Mouse (Mus musculus) intestine, embryonic 16.5 days (tissue): ENCODE data around the gene Plxdc1. TPM values are rescaled to one million over a fixed set of nuclear protein-coding genes. Genes with fewer than 3 reads are reported as not detected.
A peak's percentile ranks its signal among the peaks of the same experiment; 100 is the strongest.

Experiments
- ATAC-seq: fragments of 200-750 bp; cut with Nextera tagmentation; 2 replicates; pipeline ENCODE4 v1.8.0; 2017; ENCODE audit warnings: moderate TSS enrichment, moderate library complexity
- H3K27ac ChIP-seq: fragments of 300-500 bp; sonication (generic); 2 replicates; pipeline ENCODE4 v1.5.1; 2014; ENCODE audit warnings: mild to moderate bottlenecking, low read length
- H3K27me3 ChIP-seq: fragments of 300-500 bp; sonication (generic); replicated peaks from 2 replicates; pipeline ENCODE4 v1.6.1; 2014; ENCODE audit warnings: low read length, control low read depth, mixed read lengths; ENCODE audit not compliant: control insufficient read depth, insufficient read depth
- H3K36me3 ChIP-seq: fragments of 300-500 bp; sonication (generic); 2 replicates; pipeline ENCODE4 v1.6.1; 2014; ENCODE audit warnings: low read length, control low read depth; ENCODE audit not compliant: control insufficient read depth, insufficient read depth
- H3K4me1 ChIP-seq: fragments of 300-500 bp; sonication (generic); 2 replicates; pipeline ENCODE4 v1.6.1; 2014; ENCODE audit warnings: low read length, control low read depth, mixed read lengths; ENCODE audit not compliant: control insufficient read depth, insufficient read depth
- H3K4me2 ChIP-seq: fragments of 300-500 bp; sonication (generic); 2 replicates; pipeline ENCODE4 v1.6.1; 2014; ENCODE audit warnings: low read depth, low read length, control low read depth
- H3K4me3 ChIP-seq: fragments of 300-500 bp; sonication (generic); 2 replicates; pipeline ENCODE4 v1.5.1; 2014; ENCODE audit warnings: mild to moderate bottlenecking, low read length
- H3K9ac ChIP-seq: fragments of 300-500 bp; sonication (generic); 2 replicates; pipeline ENCODE4 v1.6.1; 2014; ENCODE audit warnings: low read depth, low read length
- H3K9me3 ChIP-seq: fragments of 300-500 bp; sonication (generic); 2 replicates; pipeline ENCODE4 v1.6.1; 2016; ENCODE audit warnings: low read length, control low read depth; ENCODE audit not compliant: control insufficient read depth
- WGBS: fragments of 180-500 bp; shearing (Covaris S2); extraction: QIAGEN DNeasy Blood & Tissue Kit; methylation state at CpG from one replicate; pipeline ENCODE4 v1.1.7; 2014; 5-methylcytosine and 5-hydroxymethylcytosine counted together
- polyA plus RNA-seq: library from polyadenylated mRNA; unstranded; fragments of >200 nt; fragmentation: Nextera tagmentation; extraction: Ambion mirVana; gene quantifications from 2 replicates; pipeline ENCODE4 v1.2.1, GENCODE M21; 2015

The Plxdc1 gene
- polyA plus RNA-seq, 1 experiment from 2014 or later: 0.65 TPM

DNA sequence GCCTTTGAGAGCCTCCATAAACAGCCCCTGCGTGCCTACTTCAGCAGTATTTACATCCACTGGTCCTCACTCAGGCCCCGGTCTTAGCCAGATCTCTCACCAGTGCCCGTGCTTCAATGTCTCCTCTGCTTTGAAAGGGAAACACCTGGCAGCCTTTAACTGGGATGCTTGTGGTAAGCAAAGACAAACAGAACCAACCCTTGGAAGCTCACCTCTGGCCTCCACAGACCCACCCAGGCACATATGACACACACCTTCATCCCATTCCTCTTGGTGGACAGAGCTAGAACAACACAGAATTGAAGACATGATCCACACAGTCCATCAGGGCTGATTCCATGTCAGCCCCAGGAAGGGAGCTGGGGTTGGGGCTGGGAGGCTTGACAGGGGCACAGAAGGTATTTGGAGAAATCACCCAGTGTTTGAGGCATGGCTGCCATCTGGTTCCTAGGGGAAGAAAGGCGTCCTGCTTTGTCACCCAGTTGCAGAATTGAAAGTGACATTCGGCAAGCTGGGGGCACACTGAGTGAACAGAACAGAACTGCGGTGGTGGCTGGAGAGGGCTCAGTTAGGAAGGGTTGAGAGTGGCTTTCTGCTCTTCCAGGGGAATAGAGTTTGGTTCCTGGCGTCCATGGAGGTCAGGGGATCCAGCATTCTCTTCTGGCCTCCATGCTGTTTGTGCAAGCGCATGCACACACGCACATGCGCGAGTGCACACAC is 12.0 kb upstream of the Plxdc1 start:
- H3K4me1 ChIP-seq: peaks cover 20% of the 10 kb centered on the region
- WGBS: 76% methylated on average over 11 of the region's 11 CpGs

DNA sequence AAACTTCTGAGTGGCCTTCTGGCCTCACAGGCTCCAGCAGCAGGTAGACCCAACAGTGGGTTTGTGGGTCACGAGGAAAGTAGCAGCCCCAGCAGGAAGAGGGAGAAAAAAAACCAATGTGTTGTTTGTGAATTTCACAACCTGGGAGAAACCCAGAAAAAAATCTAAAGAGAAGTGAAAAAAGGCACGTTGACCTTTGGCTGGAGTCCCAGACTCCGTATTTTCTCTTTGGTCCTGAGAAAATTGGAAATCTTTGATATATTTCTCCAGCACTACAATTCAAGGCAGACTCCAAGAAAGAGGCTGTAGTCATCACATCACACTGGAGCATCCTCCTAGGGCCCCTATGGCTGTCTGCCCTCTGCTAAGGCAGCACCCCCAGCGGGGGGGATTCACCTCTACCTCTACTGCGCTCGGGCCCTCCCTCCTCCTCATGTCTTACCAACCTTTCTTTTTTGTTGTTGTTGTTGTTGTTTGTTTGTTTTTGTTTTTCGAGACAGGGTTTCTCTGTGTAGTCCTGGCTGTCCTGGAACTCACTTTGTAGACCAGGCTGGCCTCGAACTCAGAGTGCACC is 11.2 kb upstream of the Plxdc1 start:
- Histone ChIP-seq H3K27ac (no peak overlapping the region), H3K9ac (0 out of 2 replicates have a peak overlapping the region, but pooled peaks have one; percentile 29), H3K4me2 (no peak overlapping the region), H3K4me3 (no peak overlapping the region), H3K36me3 (no peaks in the 10 kb centered on the region), H3K4me1 (peaks cover 16% of the 10 kb centered on the region), H3K9me3 (no peaks in the 10 kb centered on the region), H3K27me3 (peaks cover 12% of the 10 kb centered on the region; the same call in 1 of the 2 replicates)
- no peak for ATAC-seq
- WGBS: 73% methylated on average over 8 of the region's 8 CpGs

More for the DNA sequence above, 12.0 kb upstream of the Plxdc1 start:
- H3K4me2 ChIP-seq: no peak overlapping the region
- H3K27me3 ChIP-seq: peaks cover 12% of the 10 kb centered on the region; the same call in 1 of the 2 replicates
- H3K9me3 ChIP-seq: no peaks in the 10 kb centered on the region
- H3K27ac ChIP-seq: no peak overlapping the region
- H3K4me3 ChIP-seq: no peak overlapping the region
- H3K9ac ChIP-seq: no peak overlapping the region
- no peak for ATAC-seq
- no peaks in the 10 kb centered on the region; the same call in 1 of the 2 replicates for H3K36me3 ChIP-seq

DNA sequence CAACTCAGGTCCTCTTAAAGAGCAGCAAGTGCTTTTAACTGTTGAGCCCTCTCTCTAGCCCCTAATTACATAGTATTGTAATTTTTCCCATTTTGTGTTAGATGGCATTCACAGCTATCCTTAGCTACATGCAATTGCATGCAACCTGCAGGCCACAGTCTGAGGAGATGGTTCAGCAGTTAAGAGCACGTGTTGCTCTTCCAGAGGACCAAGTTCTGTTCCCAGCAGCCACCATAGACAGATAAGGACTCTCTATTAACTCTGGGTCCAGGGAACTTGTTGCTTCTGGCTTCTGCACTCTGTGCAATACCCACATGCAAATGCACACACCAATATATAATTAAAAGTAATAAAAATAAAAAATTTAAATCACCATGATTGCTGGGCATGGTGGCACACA is 10.4 kb upstream of the Plxdc1 start:
- Histone ChIP-seq H3K36me3 (no peaks in the 10 kb centered on the region), H3K27me3 (peaks cover 6% of the 10 kb centered on the region; the same call in 1 of the 2 replicates), H3K4me3 (no peak overlapping the region), H3K4me2 (no peak overlapping the region), H3K27ac (no peak overlapping the region), H3K9ac (no peak overlapping the region), H3K9me3 (no peaks in the 10 kb centered on the region), H3K4me1 (peaks cover 16% of the 10 kb centered on the region)
- ATAC-seq: no peak
- WGBS: 69% methylated on average over 1 of the region's 1 CpGs

DNA sequence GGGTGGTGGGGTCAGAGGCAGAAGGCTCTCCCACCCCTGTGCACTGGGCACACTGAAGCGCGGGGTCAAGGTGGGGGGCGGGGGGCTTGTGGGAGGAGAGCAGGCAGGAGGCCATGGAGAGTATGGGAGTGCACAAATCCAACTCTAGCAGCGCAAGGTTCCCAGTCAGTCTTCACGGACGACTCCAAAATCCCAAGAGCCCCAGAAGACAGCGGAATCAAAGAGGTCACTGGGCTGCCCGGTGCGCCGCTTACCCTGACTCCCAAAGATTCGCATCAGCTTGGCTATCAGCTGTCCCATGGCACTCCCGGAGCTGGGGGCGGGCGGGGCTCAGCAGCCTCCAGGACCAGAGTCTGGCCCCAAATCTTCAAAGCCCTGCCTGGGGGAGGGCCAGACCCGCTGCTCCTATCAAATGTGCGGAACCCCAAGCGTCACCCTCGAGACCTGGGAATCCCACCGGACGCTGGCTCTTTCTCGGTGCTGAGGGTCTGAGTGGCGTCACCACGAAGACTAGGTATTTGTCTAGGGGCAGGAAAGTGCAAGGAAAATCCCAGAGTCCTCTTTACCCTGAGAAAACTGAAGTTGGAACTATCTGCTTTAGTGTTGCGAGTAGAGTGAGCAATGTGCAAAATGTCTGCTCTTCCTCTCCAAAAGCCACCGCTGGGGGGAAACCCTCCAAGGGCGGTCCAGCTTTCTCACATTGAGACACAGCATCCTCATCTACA is 9.5 kb upstream of the Plxdc1 start, which contains the start of gene Arl5c:
Gene Arl5c (minus strand): TSS at position 618 of the 725 bp plus-strand sequence.
- H3K9ac ChIP-seq: peak within 1 kb of the TSS; percentile 65
- 3% methylated on average over 26 of the region's 26 CpGs for WGBS
- peak; percentile 64 for ATAC-seq
- no peaks in the 10 kb centered on the region for H3K36me3 ChIP-seq
- H3K27ac ChIP-seq: 0 out of 2 replicates have a peak within 1 kb of the TSS, but pooled peaks have one; percentile 14
- peaks cover 16% of the 10 kb centered on the region for H3K4me1 ChIP-seq
- H3K9me3 ChIP-seq: no peaks in the 10 kb centered on the region
- peak within 1 kb of the TSS; percentile 94 for H3K4me2 ChIP-seq
- peak within 1 kb of the TSS; percentile 55 for H3K4me3 ChIP-seq
- no peaks in the 10 kb centered on the region for H3K27me3 ChIP-seq

DNA sequence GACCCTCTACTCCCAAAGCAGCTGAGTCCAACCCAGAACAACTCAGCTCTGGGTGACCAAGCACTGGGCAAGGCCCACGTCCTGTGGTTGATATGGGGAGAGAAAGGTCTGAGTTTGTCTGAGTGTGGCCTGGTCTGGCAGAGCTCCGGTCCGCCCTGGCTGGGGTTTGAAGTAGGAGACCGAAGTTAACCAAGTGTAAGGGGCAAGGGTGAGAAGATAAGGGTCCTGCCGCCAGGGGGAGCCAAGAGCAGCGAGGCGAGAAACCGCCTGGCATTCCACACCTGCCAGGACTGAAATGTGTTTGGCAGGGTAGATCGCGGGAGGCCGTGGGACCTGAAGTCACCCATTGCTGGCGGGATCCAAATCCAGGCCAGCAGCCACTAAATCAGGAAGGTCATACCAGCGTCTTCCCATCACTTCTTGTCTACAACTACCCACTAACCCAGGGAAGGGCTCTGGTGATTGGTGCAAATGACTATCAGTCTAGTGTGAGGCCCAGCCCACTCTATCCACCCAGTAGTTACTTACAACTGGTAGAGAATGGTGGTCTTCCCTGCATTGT is 8.4 kb upstream of the Plxdc1 start:
- 8% methylated on average over 13 of the region's 13 CpGs for whole genome bisulfite sequencing
- peak overlapping the region; percentile 65 for H3K9ac ChIP-seq
- ATAC-seq: peak; percentile 57
- peak overlapping the region; percentile 55 for H3K4me3 ChIP-seq
- no peak overlapping the region for H3K27ac ChIP-seq
- H3K4me1 ChIP-seq: peaks cover 21% of the 10 kb centered on the region
- H3K4me2 ChIP-seq: peak overlapping the region; percentile 94
- no peaks in the 10 kb centered on the region for H3K9me3 ChIP-seq
- no peaks in the 10 kb centered on the region for H3K36me3 ChIP-seq
- H3K27me3 ChIP-seq: no peaks in the 10 kb centered on the region

DNA sequence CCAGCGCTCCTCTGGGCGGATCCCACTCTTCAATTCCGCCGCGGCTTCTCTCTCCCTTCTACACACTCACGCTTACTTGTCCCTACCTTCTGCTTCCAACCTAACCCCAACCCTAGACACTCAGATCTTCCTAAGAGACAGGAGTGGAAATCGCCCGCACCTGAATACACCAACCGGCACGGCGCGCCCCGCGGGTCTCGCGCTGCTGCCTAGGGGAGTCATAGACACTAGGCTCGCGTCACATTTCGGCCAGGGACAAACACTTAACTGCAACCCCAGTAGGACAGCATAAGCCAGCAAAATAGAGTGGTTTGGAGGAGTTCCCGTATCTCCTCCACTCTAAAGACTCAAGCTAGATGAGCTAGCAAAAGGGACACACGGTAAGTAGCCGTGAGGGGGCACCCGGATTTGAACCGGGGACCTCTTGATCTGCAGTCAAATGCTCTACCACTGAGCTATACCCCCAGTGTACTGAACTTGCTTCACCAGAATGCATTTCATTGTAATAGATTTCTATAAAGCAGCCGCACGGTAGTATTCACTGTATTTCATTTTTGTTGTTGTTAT is 2.4 kb upstream of the Plxdc1 start:
- ATAC-seq: peak; percentile 87
- WGBS: under 1% methylated on average over 26 of the region's 26 CpGs

DNA sequence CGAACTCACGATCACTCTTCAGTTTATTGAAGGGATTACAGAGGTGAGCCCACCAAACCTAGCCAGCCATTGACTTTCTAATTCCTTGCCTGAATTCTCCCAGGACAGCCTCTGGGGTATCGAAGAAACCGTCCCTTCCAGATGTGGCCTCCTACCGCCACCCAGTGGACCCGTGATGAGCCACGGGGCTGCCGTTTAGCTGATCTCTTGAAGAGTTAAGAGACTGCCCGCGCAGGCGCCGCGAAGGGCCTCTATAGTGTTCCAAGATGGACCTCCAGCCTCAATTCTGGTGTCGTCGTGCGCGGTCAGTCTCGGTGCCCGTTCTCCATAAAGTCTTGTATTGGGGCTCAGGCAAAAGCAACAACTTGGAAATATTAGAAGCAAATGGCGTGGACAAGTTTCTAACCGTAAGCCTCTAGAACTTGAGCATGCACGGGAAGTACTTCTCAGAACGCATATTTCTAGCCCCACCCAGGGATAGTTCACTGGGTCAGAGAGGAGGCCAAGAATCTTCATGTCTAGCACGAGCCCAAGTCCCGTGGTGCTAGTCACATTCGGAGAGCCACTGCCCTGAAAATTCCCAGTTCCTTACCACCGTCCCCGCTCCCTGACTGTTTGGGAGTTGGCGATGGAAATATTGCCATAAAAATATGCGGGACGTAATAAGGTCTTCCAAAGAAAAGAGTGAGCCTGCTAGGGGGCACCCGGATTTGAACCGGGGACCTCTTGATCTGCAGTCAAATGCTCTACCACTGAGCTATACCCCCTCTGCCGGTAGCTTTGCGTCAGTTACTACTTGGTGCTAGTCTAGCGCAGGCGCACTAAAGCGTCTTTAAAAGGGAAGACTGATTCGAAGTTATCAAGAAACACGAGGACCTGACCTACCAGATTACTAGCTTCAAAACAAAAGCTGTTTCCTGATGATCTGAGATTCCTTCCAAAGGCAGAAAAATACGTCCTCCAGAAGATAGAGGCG is 1.6 kb upstream of the Plxdc1 start:
- Histone ChIP-seq H3K27ac (peak overlapping the region; percentile 91), H3K27me3 (peaks cover 18% of the 10 kb centered on the region), H3K4me2 (peak overlapping the region; percentile 95), H3K36me3 (no peaks in the 10 kb centered on the region), H3K9ac (peak overlapping the region; percentile 84), H3K4me3 (peak overlapping the region; percentile 92), H3K9me3 (no peaks in the 10 kb centered on the region), H3K4me1 (peaks cover 15% of the 10 kb centered on the region)
- ATAC-seq: peak; percentile 89
- WGBS: under 1% methylated on average over 42 of the region's 42 CpGs

More for the DNA sequence above, 2.4 kb upstream of the Plxdc1 start:
- Histone ChIP-seq H3K4me1 (peaks cover 15% of the 10 kb centered on the region), H3K4me2 (peak overlapping the region; percentile 63), H3K27ac (peak overlapping the region; percentile 91), H3K4me3 (peak overlapping the region; percentile 92), H3K9ac (peak overlapping the region; percentile 84), H3K9me3 (no peaks in the 10 kb centered on the region), H3K36me3 (no peaks in the 10 kb centered on the region), H3K27me3 (peaks cover 18% of the 10 kb centered on the region)

DNA sequence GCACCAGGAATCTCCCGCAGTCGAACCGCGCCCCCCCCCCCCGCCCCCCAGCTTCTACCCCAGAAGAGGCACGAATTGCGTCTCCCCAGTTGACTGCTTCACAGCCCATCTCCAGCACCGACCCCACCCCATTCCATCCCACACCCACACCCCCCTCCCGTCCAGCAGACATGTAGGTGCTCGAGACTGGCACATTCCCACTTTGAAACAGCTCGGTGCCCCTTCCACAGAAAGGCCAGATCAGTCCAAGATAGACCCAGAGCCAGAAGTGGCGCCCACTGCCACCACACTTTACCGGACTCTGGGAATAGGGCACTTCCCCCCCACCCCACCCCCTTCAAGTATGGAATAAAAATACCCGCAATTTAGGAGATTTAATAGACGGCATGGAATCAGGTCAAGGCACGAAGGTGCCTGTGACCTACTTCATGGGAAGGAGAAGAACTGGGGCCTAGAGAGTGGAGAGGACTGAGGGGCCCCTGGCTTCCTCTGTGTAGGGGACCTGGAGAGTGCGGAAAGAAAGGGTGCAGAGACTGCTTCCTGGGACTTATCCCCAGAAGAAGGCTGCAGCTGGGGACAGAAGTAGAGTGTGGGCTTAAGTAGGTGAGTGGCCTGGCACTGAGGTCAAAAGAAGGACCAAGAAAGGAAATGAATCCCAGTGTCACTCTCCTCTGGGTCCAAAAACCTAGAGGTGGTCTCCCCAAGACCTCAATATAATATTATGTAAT is 658 bp upstream of the Plxdc1 start:
- H3K27ac ChIP-seq: no peak overlapping the region
- peak overlapping the region; percentile 68 for H3K9ac ChIP-seq
- H3K4me2 ChIP-seq: peak overlapping the region; percentile 95
- peak overlapping the region; percentile 92 for H3K4me3 ChIP-seq
- ATAC-seq: no peak
- H3K9me3 ChIP-seq: no peaks in the 10 kb centered on the region
- H3K4me1 ChIP-seq: peaks cover 15% of the 10 kb centered on the region
- H3K36me3 ChIP-seq: no peaks in the 10 kb centered on the region
- WGBS: 31% methylated on average over 12 of the region's 17 CpGs
- H3K27me3 ChIP-seq: peaks cover 18% of the 10 kb centered on the region
